Mouse (Mus musculus) embryo, embryonic 10 days (tissue): Measurements from ENCODE around the gene Lamb3.

Experiments
- DNase-seq: peaks from one replicate; pipeline ENCODE4 v3.0.0-alpha.2; 2015; ENCODE audit warnings: low spot score

Gene Lamb3

GRCm38 (mm10) chr1:193201383-193201778 is 6.1 kb upstream of the Lamb3 start, which contains the start of gene Traf3ip3:
Traf3ip3 (minus strand) TSS chr1:193201703.
- no peak for DNase-seq

- DNase-seq: no peak
Measured at GRCm38 (mm10) chr1:193203821-193204220, 3.7 kb upstream of the Lamb3 start.

- no peak for DNase-seq
Measured at GRCm38 (mm10) chr1:193205431-193205830, 2.1 kb upstream of the Lamb3 start.

- peak; percentile 65 for DNase-seq
Measured at GRCm38 (mm10) chr1:193208178-193208577, 679 bp downstream of the Lamb3 start.

GRCm38 (mm10) chr1:193211371-193211770 is 3.9 kb downstream of the Lamb3 start:
- no peak for DNase-seq

GRCm38 (mm10) chr1:193214053-193214452 is 6.6 kb downstream of the Lamb3 start:
- DNase-seq: no peak

GRCm38 (mm10) chr1:193216000-193216399 is 8.5 kb downstream of the Lamb3 start:
- DNase-seq: no peak

GRCm38 (mm10) chr1:193220408-193220807 is 12.9 kb downstream of the Lamb3 start:
- DNase-seq: no peak

- peak; percentile 39 for DNase-seq
Measured at GRCm38 (mm10) chr1:193225531-193225930, 18.0 kb downstream of the Lamb3 start.

- DNase-seq: no peak
Measured at GRCm38 (mm10) chr1:193226114-193226513, 18.6 kb downstream of the Lamb3 start.

GRCm38 (mm10) chr1:193226724-193227522 is 19.4 kb downstream of the Lamb3 start:
- DNase-seq: no peak

- DNase-seq: no peak
Measured at GRCm38 (mm10) chr1:193227537-193227936, 20.0 kb downstream of the Lamb3 start.

- no peak for DNase-seq
Measured at GRCm38 (mm10) chr1:193229570-193229969, 22.1 kb downstream of the Lamb3 start.

GRCm38 (mm10) chr1:193230531-193230930 is 23.0 kb downstream of the Lamb3 start:
- DNase-seq: no peak

GRCm38 (mm10) chr1:193230935-193231334 is 23.4 kb downstream of the Lamb3 start:
- DNase-seq: no peak

GRCm38 (mm10) chr1:193232732-193233131 is 25.2 kb downstream of the Lamb3 start:
- DNase-seq: no peak

GRCm38 (mm10) chr1:193234130-193234645 is 26.7 kb downstream of the Lamb3 start:
- DNase-seq: no peak

GRCm38 (mm10) chr1:193234930-193235329 is 27.4 kb downstream of the Lamb3 start:
- no peak for DNase-seq

- no peak for DNase-seq
Measured at GRCm38 (mm10) chr1:193238426-193238825, 30.9 kb downstream of the Lamb3 start.

GRCm38 (mm10) chr1:193241436-193241835 is 33.9 kb downstream of the Lamb3 start:
- DNase-seq: no peak

- no peak for DNase-seq
Measured at GRCm38 (mm10) chr1:193242238-193242637, 34.7 kb downstream of the Lamb3 start.

- DNase-seq: no peak
Measured at GRCm38 (mm10) chr1:193242863-193243262, 35.4 kb downstream of the Lamb3 start.

GRCm38 (mm10) chr1:193243571-193244193 is 36.2 kb downstream of the Lamb3 start:
- no peak for DNase-seq
